Mouse (Mus musculus) ES-Bruce4 (cell line): Measurements from ENCODE around the gene Myl6b.

Experiments used
- EP300 ChIP-seq: IDR thresholded peaks from 2 replicates; pipeline ENCODE4 v1.6.1; 2011; ENCODE audit warnings: low read depth, low read length; ENCODE audit not compliant: insufficient read depth
- POLR2A ChIP-seq: IDR thresholded peaks from one replicate; pipeline ENCODE4 v1.8.1; 2011; ENCODE audit warnings: low read length; ENCODE audit not compliant: insufficient read depth

GRCm38 (mm10) chr10:128493695-128494666, 4.5 kb downstream of the Myl6b start, which contains the start of gene Myl6:
- TF ChIP-seq EP300 (0 out of 2 replicates have a peak, but pooled peaks have one; percentile 14), POLR2A (peak; percentile 94)
